ENCODE assay signal across 10 mouse cellular contexts in genomic region chr6:140443374-140443773, GRCm38 (mm10). TPM values are rescaled to one million over a fixed set of nuclear protein-coding genes. Genes with fewer than 3 reads are reported as not detected.
DNase-seq lines count a peak whose midpoint lies in the region; ATAC-seq lines count a peak whose summit lies in the region.
"Had no signal": no experiment of that assay in that cellular context is flagged by ENCODE, and none has a peak within 500 bp of the region (broad histone marks: within the 10 kb centered on the region; RNA-seq: fewer than 3 reads in every experiment).

No protein-coding gene starts in this region.

- 91% methylated on average over 5 of the region's 5 CpGs for WGBS in limb, embryonic 10.5 days

- H3K4me1 ChIP-seq in limb, embryonic 10.5 days, result peaks cover 13% of the 10 kb centered on the region

- H3K36me3 ChIP-seq in limb, embryonic 10.5 days, result peaks cover 10% of the 10 kb centered on the region

- no peak overlapping the region for H3K4me3 ChIP-seq in limb, embryonic 10.5 days
- H3K4me3 ChIP-seq: heart, embryonic 13.5 days; myocyte had no signal

- ATAC-seq in activated CD4-positive, CD25-positive, alpha-beta regulatory T cell, adult 4 months, result peak; percentile 78

- no peak overlapping the region for H3K27ac ChIP-seq in limb, embryonic 10.5 days
- H3K27ac ChIP-seq: heart, embryonic 13.5 days had no signal

- H3K9me3 ChIP-seq in limb, embryonic 10.5 days (replicated peaks), result no peaks in the 10 kb centered on the region
- H3K9me3 ChIP-seq: heart, embryonic 13.5 days had no signal

- intact Hi-C loops in heart, postnatal 36 days (cut with DNase I), result loop anchor here (5.0 to 10.0 kb wide), 2 partner anchors 571 to 859 kb away; partner anchors contain the start of gene Pik3c2g

- H3K27me3 ChIP-seq in limb, embryonic 10.5 days (ENCODE audit: low read depth, poor library complexity, severe bottlenecking), result no peaks in the 10 kb centered on the region
- H3K27me3 ChIP-seq: heart, embryonic 13.5 days had no signal

- DNase-seq in right cerebral cortex, postnatal 14 days, result peak; percentile 61
- no peak for DNase-seq in right cerebral cortex, adult 18-20 months
- peak; percentile 54 to 60 for DNase-seq in cerebellum, postnatal 36 days
- peak; percentile 54 to 64 for DNase-seq in heart, postnatal 36 days
- peak; percentile 66 for DNase-seq in limb, embryonic 10.5 days (ENCODE audit: low spot score)
- peak; percentile 80 for DNase-seq in naive thymus-derived CD4-positive, alpha-beta T cell, adult 2 months (ENCODE audit: low read depth)
- DNase-seq in urinary bladder, postnatal 10 days (ENCODE audit: low spot score), result no peak

RNA-seq across cellular contexts. Expression of gene Plekha5, which starts 19.5 kb away (rescaled TPM):
- polyA plus RNA-seq in activated CD4-positive, CD25-positive, alpha-beta regulatory T cell, adult 4 months (2017; shearing (Covaris generic)), result 10 to 100 TPM; 14.2 to 15.0 TPM
- 10 to 100 TPM; 26.6 to 33.6 TPM for total RNA-seq in heart, postnatal 36 days (2021)
- polyA plus RNA-seq in limb, embryonic 10.5 days (2016; fragmentation: Nextera tagmentation; extraction: Ambion mirVana), result 37.5 and 44.3 TPM in 2 replicates

Comparison
In these comparisons a context has a peak if more than half of its experiments do, and no peak if none do; other contexts are left out.
1. DNase-seq: peak in right cerebral cortex, postnatal 14 days (single experiment), cerebellum, postnatal 36 days (2 of 2), heart, postnatal 36 days (2 of 2), limb, embryonic 10.5 days (single experiment) and naive thymus-derived CD4-positive, alpha-beta T cell, adult 2 months (single experiment); none in right cerebral cortex, adult 18-20 months (single experiment) and urinary bladder, postnatal 10 days (single experiment).